Mouse (Mus musculus): ENCODE data around the gene Dpp10. TPM values are rescaled to one million over a fixed set of nuclear protein-coding genes. Genes with fewer than 3 reads are reported as not detected.

The Dpp10 gene
- total and polyA plus RNA-seq, 3 experiments = not detected

- H3K9ac ChIP-seq (ENCODE audit: control insufficient read depth, low read depth, low read length, poor library complexity, severe bottlenecking) = no peak overlapping the region
- H3K4me1 ChIP-seq (ENCODE audit: control insufficient read depth in 1 of 2, insufficient read depth in 2 of 2, low read length in 2 of 2) = no peaks in the 10 kb centered on the region
- H3K36me3 ChIP-seq (ENCODE audit: control insufficient read depth in 1 of 2, insufficient read depth in 2 of 2, low read length in 2 of 2) = no peaks in the 10 kb centered on the region
- no peak for DNase-seq (ENCODE audit: low read depth, low spot score)
- H3K27me3 ChIP-seq (ENCODE audit: control insufficient read depth in 1 of 2, insufficient read depth in 2 of 2, low read length in 2 of 2) = no peaks in the 10 kb centered on the region
- no peak overlapping the region for H3K27ac ChIP-seq (ENCODE audit: control insufficient read depth, low read depth, low read length)
- H3K79me2 ChIP-seq (ENCODE audit: control insufficient read depth, insufficient read depth, low read length, poor library complexity) = no peaks in the 10 kb centered on the region
- no peaks in the 10 kb centered on the region for H3K9me3 ChIP-seq (replicated peaks; ENCODE audit: insufficient read depth, low read length)
- no peak overlapping the region for H3K4me3 ChIP-seq (ENCODE audit: control insufficient read depth in 1 of 2, insufficient read depth in 1 of 2, low read depth in 2 of 2, low read length in 2 of 2)
- TF ChIP-seq ZC3H11A (IDR thresholded peaks at IDR 0.05; ENCODE audit: low read depth, low read length) (no peak), MYC (IDR thresholded peaks at IDR 0.05; ENCODE audit: low read depth, low read length) (no peak), USF2 (IDR thresholded peaks at IDR 0.05; ENCODE audit: borderline replicate concordance in 1 of 2, insufficient read depth in 1 of 2, low read depth in 1 of 2, low read length in 2 of 2) (no peak), JUND (IDR thresholded peaks at IDR 0.05; ENCODE audit: low read depth, low read length) (no peak), KAT2A (conservative IDR thresholded peaks at IDR 0.05; ENCODE audit: low read depth, low read length) (no peak)
Observed at GRCm38 (mm10) chr1:124035306-124035990, 9.9 kb downstream of the Dpp10 start.

- TF ChIP-seq NRF1 (IDR thresholded peaks at IDR 0.05; ENCODE audit: insufficient read depth, low read depth, low read length, poor library complexity, severe bottlenecking) (no peak), BHLHE40 (IDR thresholded peaks at IDR 0.05; ENCODE audit: borderline replicate concordance, low read depth, low read length) (no peak), POLR2AphosphoS5 (IDR thresholded peaks at IDR 0.05; ENCODE audit: borderline replicate concordance, low read depth, low read length) (no peak), UBTF (IDR thresholded peaks at IDR 0.05; ENCODE audit: borderline replicate concordance, insufficient read depth, low read depth, low read length) (no peak)
- Histone ChIP-seq H3K27ac (ENCODE audit: control insufficient read depth, low read depth, low read length) (no peak overlapping the region), H3K9ac (ENCODE audit: control insufficient read depth, low read depth, low read length, poor library complexity, severe bottlenecking) (no peak overlapping the region), H3K36me3 (ENCODE audit: control insufficient read depth in 1 of 2, insufficient read depth in 2 of 2, low read length in 2 of 2) (no peaks in the 10 kb centered on the region), H3K79me2 (ENCODE audit: control insufficient read depth, insufficient read depth, low read length, poor library complexity) (no peaks in the 10 kb centered on the region), H3K4me1 (ENCODE audit: control insufficient read depth in 1 of 2, insufficient read depth in 2 of 2, low read length in 2 of 2) (no peaks in the 10 kb centered on the region), H3K27me3 (ENCODE audit: control insufficient read depth in 1 of 2, insufficient read depth in 2 of 2, low read length in 2 of 2) (no peaks in the 10 kb centered on the region), H3K9me3 (replicated peaks; ENCODE audit: insufficient read depth, low read length) (no peaks in the 10 kb centered on the region), H3K4me3 (ENCODE audit: control insufficient read depth in 1 of 2, insufficient read depth in 1 of 2, low read depth in 2 of 2, low read length in 2 of 2) (no peak overlapping the region)
- no peak for DNase-seq (ENCODE audit: low read depth, low spot score)
Observed at GRCm38 (mm10) chr1:124032677-124033076, 12.7 kb downstream of the Dpp10 start.

- TF ChIP-seq ETS1 (IDR thresholded peaks at IDR 0.05; ENCODE audit: low read depth, low read length) (no peak), EP300 (IDR thresholded peaks at IDR 0.05; ENCODE audit: low read depth in 1 of 2, low read length in 2 of 2) (no peak), ZKSCAN1 (IDR thresholded peaks at IDR 0.05; ENCODE audit: low read depth, low read length) (no peak), USF2 (IDR thresholded peaks at IDR 0.05; ENCODE audit: borderline replicate concordance in 1 of 2, insufficient read depth in 1 of 2, low read depth in 1 of 2, low read length in 2 of 2) (no peak), GATA1 (IDR thresholded peaks at IDR 0.05; ENCODE audit: low read depth, low read length) (no peak), HCFC1 (IDR thresholded peaks at IDR 0.05; ENCODE audit: low read depth, low read length) (no peak), POLR2AphosphoS5 (IDR thresholded peaks at IDR 0.05; ENCODE audit: borderline replicate concordance, low read depth, low read length) (no peak), CHD2 (IDR thresholded peaks at IDR 0.05; ENCODE audit: low read length) (no peak), POLR2AphosphoS2 (IDR thresholded peaks at IDR 0.05; ENCODE audit: low read length) (no peak), JUND (IDR thresholded peaks at IDR 0.05; ENCODE audit: low read depth, low read length) (no peak), MAFK (IDR thresholded peaks at IDR 0.05; ENCODE audit: borderline replicate concordance, low read depth, low read length) (no peak), ELF1 (IDR thresholded peaks at IDR 0.05; ENCODE audit: low read depth, low read length) (no peak), BHLHE40 (IDR thresholded peaks at IDR 0.05; ENCODE audit: borderline replicate concordance, low read depth, low read length) (no peak)
- H3K4me3 ChIP-seq (ENCODE audit: control insufficient read depth in 1 of 2, insufficient read depth in 1 of 2, low read depth in 2 of 2, low read length in 2 of 2) = no peak overlapping the region
Observed at GRCm38 (mm10) chr1:124031968-124032367, 13.4 kb downstream of the Dpp10 start.

More at GRCm38 (mm10) chr1:124031968-124032367, 13.4 kb downstream of the Dpp10 start:
- Histone ChIP-seq H3K9ac (ENCODE audit: control insufficient read depth, low read depth, low read length, poor library complexity, severe bottlenecking) (no peak overlapping the region), H3K9me3 (replicated peaks; ENCODE audit: insufficient read depth, low read length) (no peaks in the 10 kb centered on the region), H3K4me1 (ENCODE audit: control insufficient read depth in 1 of 2, insufficient read depth in 2 of 2, low read length in 2 of 2) (no peaks in the 10 kb centered on the region), H3K27ac (ENCODE audit: control insufficient read depth, low read depth, low read length) (no peak overlapping the region), H3K36me3 (ENCODE audit: control insufficient read depth in 1 of 2, insufficient read depth in 2 of 2, low read length in 2 of 2) (no peaks in the 10 kb centered on the region), H3K79me2 (ENCODE audit: control insufficient read depth, insufficient read depth, low read length, poor library complexity) (no peaks in the 10 kb centered on the region), H3K27me3 (ENCODE audit: control insufficient read depth in 1 of 2, insufficient read depth in 2 of 2, low read length in 2 of 2) (no peaks in the 10 kb centered on the region)
- DNase-seq (ENCODE audit: low read depth, low spot score) = no peak
